Mouse (Mus musculus): ENCODE results near the gene Slc22a28.
"Not testable (repeated sequence)": the region's sequence is repeated elsewhere in the genome, so short reads cannot be mapped to it uniquely, and the experiment has no call there.

The Slc22a28 gene

GRCm38 (mm10) chr19:8131881-8132280 is at the start of gene Slc22a28:
Slc22a28 (minus strand) TSS chr19:8131982.
- not testable (repeated sequence) for DNase-seq (ENCODE audit: low spot score)

GRCm38 (mm10) chr19:8148787-8149523 is 17.2 kb upstream of the Slc22a28 start:
- DNase-seq (ENCODE audit: low spot score): no peak

GRCm38 (mm10) chr19:8142716-8143115 is 10.9 kb upstream of the Slc22a28 start:
- not testable (repeated sequence) for DNase-seq (ENCODE audit: low spot score)

GRCm38 (mm10) chr19:8134127-8134841 is 2.5 kb upstream of the Slc22a28 start:
- not testable (repeated sequence) for DNase-seq (ENCODE audit: low spot score)

- DNase-seq (ENCODE audit: low spot score): no peak
Observed at GRCm38 (mm10) chr19:8019904-8020349, 111.9 kb downstream of the Slc22a28 start.

GRCm38 (mm10) chr19:8019329-8019851 is 112.4 kb downstream of the Slc22a28 start:
- DNase-seq (ENCODE audit: low spot score): not testable (repeated sequence)

GRCm38 (mm10) chr19:8018535-8018934 is 113.2 kb downstream of the Slc22a28 start:
- DNase-seq (ENCODE audit: low spot score): not testable (repeated sequence)
